Mouse (Mus musculus): ENCODE data around the gene Tdg. TPM values are rescaled to one million over a fixed set of nuclear protein-coding genes. Genes with fewer than 3 reads are reported as not detected.

Gene Tdg
- polyA plus RNA-seq, 1 experiment from 2014 or later = 22.3 TPM

DNA sequence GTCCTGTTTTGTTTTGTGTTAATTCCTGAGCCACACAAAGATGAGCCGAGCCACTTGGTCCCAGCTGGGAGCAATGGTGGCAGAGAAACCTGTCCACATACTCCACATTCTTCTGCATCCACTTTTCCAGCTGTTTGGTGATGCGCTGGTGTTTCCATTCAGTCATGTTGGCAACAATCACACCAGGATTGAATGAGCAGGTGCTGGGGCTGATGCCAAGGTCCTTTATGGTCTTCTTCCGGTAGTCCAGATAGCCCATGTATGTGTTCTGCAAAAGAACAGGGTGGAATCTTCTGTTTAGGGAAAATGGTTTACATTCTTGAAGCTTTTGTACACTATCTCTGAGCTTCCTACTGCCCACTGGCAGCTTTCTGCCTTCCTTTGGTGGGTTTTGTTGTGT, 25.0 kb downstream of the Tdg start:
- TF ChIP-seq EP300 (IDR thresholded peaks at IDR 0.05; ENCODE audit: low read depth) (no peak), CTCF (IDR thresholded peaks at IDR 0.05; ENCODE audit: low read depth) (no peak)
- H3K4me1 ChIP-seq (ENCODE audit: insufficient read depth) = no peaks in the 10 kb centered on the region
- H3K27ac ChIP-seq (ENCODE audit: low read depth) = no peak overlapping the region
- DNase-seq (no peak), ATAC-seq (no peak)
- H3K4me3 ChIP-seq (ENCODE audit: low read depth, low read length) = no peak overlapping the region
- H3K4me2 ChIP-seq (ENCODE audit: low read depth, low read length) = no peak overlapping the region
- 78% methylated on average over 3 of the region's 3 CpGs for WGBS (ENCODE audit: insufficient replicate concordance)
- H3K9me3 ChIP-seq (ENCODE audit: low read length) = no peaks in the 10 kb centered on the region
- peaks cover 12% of the 10 kb centered on the region; the same call in 1 of the 2 replicates for H3K36me3 ChIP-seq (replicated peaks; ENCODE audit: insufficient read depth, low read length)
- H3K27me3 ChIP-seq (ENCODE audit: insufficient read depth, low read length) = no peaks in the 10 kb centered on the region
- H3K9ac ChIP-seq (replicated peaks) = no peak overlapping the region

GRCm38 (mm10) chr10:82661820-82662219, 32.2 kb downstream of the Tdg start:
- Histone ChIP-seq H3K36me3 (replicated peaks; ENCODE audit: insufficient read depth, low read length) (no peaks in the 10 kb centered on the region), H3K4me3 (ENCODE audit: low read depth, low read length) (no peak overlapping the region), H3K4me1 (ENCODE audit: insufficient read depth) (0 out of 2 replicates have a peak, but pooled peaks cover 3% of the 10 kb centered on the region), H3K4me2 (ENCODE audit: low read depth, low read length) (no peak overlapping the region), H3K9ac (replicated peaks) (no peak overlapping the region), H3K27me3 (ENCODE audit: insufficient read depth, low read length) (no peaks in the 10 kb centered on the region), H3K9me3 (ENCODE audit: low read length) (no peaks in the 10 kb centered on the region), H3K27ac (ENCODE audit: low read depth) (no peak overlapping the region)
- ATAC-seq (no peak), DNase-seq (no peak)
- no peak for TF ChIP-seq EP300 (IDR thresholded peaks at IDR 0.05; ENCODE audit: low read depth)
- 75% methylated on average over 8 of the region's 8 CpGs for WGBS (ENCODE audit: insufficient replicate concordance)

DNA sequence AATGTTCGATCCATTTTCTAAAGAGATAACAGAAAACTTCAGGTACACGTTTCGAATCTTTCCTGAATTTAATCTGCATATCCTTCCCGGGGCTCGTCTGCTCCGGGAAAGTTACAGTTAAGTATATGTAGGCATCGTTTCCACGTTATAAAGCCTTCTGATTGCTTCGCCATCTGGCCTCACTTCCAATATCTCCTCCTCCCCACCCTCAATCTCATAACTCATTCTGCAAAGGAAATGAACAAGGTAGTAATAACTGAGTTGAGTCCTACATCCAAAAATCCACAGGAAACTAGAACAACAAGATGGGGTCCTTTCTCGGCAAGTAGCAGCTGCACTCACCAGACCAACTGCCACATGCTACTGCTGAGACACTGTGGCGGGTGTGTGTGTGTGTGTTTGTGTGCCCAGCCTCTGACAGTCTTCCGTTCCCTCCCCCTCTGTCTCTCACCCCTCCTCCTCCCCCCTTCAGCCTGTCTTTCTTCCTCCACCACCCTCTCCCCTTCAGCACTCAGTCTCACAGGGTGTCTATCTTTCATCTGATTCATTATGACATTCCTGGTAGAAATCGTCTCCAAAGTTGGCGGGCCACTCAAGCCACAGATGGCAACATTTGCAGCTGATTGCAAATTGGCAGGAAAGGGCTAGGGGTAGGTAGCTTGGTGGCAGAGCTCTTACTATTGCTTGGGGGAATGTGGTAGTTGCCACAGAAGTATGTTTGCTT, 32.8 kb downstream of the Tdg start:
- Histone ChIP-seq H3K9ac (replicated peaks) (no peak overlapping the region), H3K27ac (ENCODE audit: low read depth) (no peak overlapping the region), H3K4me2 (ENCODE audit: low read depth, low read length) (no peak overlapping the region), H3K4me1 (ENCODE audit: insufficient read depth) (0 out of 2 replicates have a peak, but pooled peaks cover 4% of the 10 kb centered on the region), H3K27me3 (ENCODE audit: insufficient read depth, low read length) (no peaks in the 10 kb centered on the region), H3K36me3 (replicated peaks; ENCODE audit: insufficient read depth, low read length) (no peaks in the 10 kb centered on the region), H3K9me3 (ENCODE audit: low read length) (no peaks in the 10 kb centered on the region), H3K4me3 (ENCODE audit: low read depth, low read length) (no peak overlapping the region)
- WGBS (ENCODE audit: insufficient replicate concordance) = 62% methylated on average over 14 of the region's 14 CpGs
- ATAC-seq = no peak
- no peak for DNase-seq
- TF ChIP-seq CTCF (IDR thresholded peaks at IDR 0.05; ENCODE audit: low read depth) (no peak), EP300 (IDR thresholded peaks at IDR 0.05; ENCODE audit: low read depth) (no peak)

DNA sequence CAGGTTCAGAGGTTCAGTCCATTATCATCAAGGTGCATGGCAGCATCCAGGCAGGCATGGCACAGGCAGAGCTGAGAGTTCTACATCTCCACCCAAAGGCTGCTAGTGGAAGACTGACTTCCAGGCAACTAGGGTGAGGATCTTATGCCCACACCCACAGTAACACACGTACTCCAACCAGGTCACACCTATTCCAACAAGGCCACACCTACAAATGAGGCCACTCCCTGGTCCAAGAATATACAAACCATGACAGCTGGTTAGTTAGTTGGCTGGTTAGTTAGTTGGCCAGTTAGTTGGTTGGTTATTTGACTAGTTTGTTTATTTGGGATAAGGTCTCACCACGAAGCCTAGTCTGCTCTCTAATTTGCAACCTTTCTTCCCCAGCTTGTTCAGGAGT, 33.7 kb downstream of the Tdg start:
- H3K36me3 ChIP-seq (replicated peaks; ENCODE audit: insufficient read depth, low read length) = no peaks in the 10 kb centered on the region
- no peak overlapping the region for H3K27ac ChIP-seq (ENCODE audit: low read depth)
- no peak for TF ChIP-seq CTCF (IDR thresholded peaks at IDR 0.05; ENCODE audit: low read depth)
- TF ChIP-seq EP300 (IDR thresholded peaks at IDR 0.05; ENCODE audit: low read depth) = no peak
- WGBS (ENCODE audit: insufficient replicate concordance) = 86% methylated on average over 2 of the region's 2 CpGs
- ATAC-seq = no peak
- H3K9ac ChIP-seq (replicated peaks) = no peak overlapping the region
- DNase-seq = no peak
- no peaks in the 10 kb centered on the region for H3K27me3 ChIP-seq (ENCODE audit: insufficient read depth, low read length)
- H3K4me1 ChIP-seq (ENCODE audit: insufficient read depth) = 0 out of 2 replicates have a peak, but pooled peaks cover 4% of the 10 kb centered on the region
- no peak overlapping the region for H3K4me2 ChIP-seq (ENCODE audit: low read depth, low read length)
- H3K4me3 ChIP-seq (ENCODE audit: low read depth, low read length) = no peak overlapping the region
- H3K9me3 ChIP-seq (ENCODE audit: low read length) = no peaks in the 10 kb centered on the region

DNA sequence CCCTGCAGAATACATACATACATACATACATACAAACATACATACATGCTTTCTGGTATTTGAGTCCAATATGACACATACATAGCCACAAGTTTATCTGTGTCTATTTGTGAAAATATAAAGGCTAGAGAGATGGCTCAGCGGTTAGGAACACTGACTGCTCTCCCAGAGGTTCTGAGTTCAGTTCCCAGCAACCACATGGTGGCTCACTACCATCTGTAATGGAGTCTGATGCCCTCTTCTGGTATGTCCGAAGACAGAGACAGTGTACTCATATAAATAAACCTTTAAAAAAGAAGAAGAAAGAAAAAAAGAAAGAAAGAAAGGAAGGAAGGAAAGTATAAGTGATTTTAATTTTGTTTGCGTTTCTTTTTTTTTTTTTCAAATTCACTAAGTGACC, 36.3 kb downstream of the Tdg start:
- no peak overlapping the region for H3K9ac ChIP-seq (replicated peaks)
- H3K4me3 ChIP-seq (ENCODE audit: low read depth, low read length) = no peak overlapping the region
- no peak for ATAC-seq
- no peaks in the 10 kb centered on the region for H3K27me3 ChIP-seq (ENCODE audit: insufficient read depth, low read length)
- no peak overlapping the region for H3K27ac ChIP-seq (ENCODE audit: low read depth)
- 0 out of 2 replicates have a peak, but pooled peaks cover 4% of the 10 kb centered on the region for H3K4me1 ChIP-seq (ENCODE audit: insufficient read depth)
- no peaks in the 10 kb centered on the region for H3K9me3 ChIP-seq (ENCODE audit: low read length)
- no peak for DNase-seq
- TF ChIP-seq CTCF (IDR thresholded peaks at IDR 0.05; ENCODE audit: low read depth) (no peak), EP300 (IDR thresholded peaks at IDR 0.05; ENCODE audit: low read depth) (no peak)
- no peaks in the 10 kb centered on the region for H3K36me3 ChIP-seq (replicated peaks; ENCODE audit: insufficient read depth, low read length)
- 0 out of 2 replicates have a peak overlapping the region, but pooled peaks have one; percentile 51 for H3K4me2 ChIP-seq (ENCODE audit: low read depth, low read length)
- WGBS (ENCODE audit: insufficient replicate concordance) = 60% methylated on average over 3 of the region's 3 CpGs

DNA sequence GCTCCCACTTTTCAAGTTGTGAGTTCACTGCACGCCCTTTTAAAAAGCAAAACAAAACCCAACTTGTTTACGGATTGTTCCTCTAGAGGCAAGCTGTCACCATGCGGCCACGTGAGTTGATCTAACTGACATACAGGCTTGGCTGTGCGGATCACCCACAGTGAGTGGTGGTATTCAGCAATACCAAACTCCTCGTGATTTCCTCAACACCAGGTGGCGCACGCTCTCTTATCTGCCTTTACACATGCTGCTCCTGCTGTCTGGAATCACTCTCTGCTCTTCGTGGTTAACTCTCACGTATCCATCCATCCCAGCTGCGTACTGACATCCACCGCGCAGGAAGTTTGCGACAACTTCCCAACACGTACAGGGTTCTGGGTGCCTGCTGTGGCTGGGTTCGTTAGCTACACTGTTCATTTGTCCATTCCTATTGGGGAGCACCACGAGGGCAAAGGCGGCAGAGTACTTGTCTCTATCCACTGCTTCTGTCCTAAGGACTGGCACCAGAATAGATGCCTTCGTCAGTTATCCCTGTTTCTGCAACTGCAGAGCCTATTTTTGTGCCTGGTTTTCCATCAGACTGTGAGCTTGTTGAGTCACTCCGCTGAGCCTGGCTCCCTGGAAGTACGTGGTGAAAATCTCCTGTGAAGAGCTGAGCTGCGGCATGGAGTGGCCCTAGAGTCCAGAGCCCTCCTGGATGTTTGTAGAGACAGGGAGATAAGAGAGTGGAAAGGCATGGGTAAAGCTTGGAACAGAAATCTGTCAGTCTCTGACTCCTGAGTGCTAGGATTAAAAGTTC, 37.0 kb downstream of the Tdg start:
- H3K27ac ChIP-seq (ENCODE audit: low read depth) = no peak overlapping the region
- DNase-seq (peak; percentile 84), ATAC-seq (peak; percentile 90)
- TF ChIP-seq CTCF (IDR thresholded peaks at IDR 0.05; ENCODE audit: low read depth) = peak; percentile 94
- TF ChIP-seq EP300 (IDR thresholded peaks at IDR 0.05; ENCODE audit: low read depth) = no peak
- no peaks in the 10 kb centered on the region for H3K27me3 ChIP-seq (ENCODE audit: insufficient read depth, low read length)
- H3K4me3 ChIP-seq (ENCODE audit: low read depth, low read length) = no peak overlapping the region
- peak overlapping the region; percentile 51 for H3K4me2 ChIP-seq (ENCODE audit: low read depth, low read length)
- WGBS (ENCODE audit: insufficient replicate concordance) = 15% methylated on average over 22 of the region's 22 CpGs
- 0 out of 2 replicates have a peak overlapping the region, but pooled peaks have one; percentile 23 for H3K9ac ChIP-seq (replicated peaks)
- no peaks in the 10 kb centered on the region for H3K36me3 ChIP-seq (replicated peaks; ENCODE audit: insufficient read depth, low read length)
- H3K9me3 ChIP-seq (ENCODE audit: low read length) = no peaks in the 10 kb centered on the region
- 0 out of 2 replicates have a peak, but pooled peaks cover 4% of the 10 kb centered on the region for H3K4me1 ChIP-seq (ENCODE audit: insufficient read depth)
